Mouse (Mus musculus): ENCODE measurements around the gene Gm3278.
"Not testable (repeated sequence)": the region's sequence is repeated elsewhere in the genome, so short reads cannot be mapped to it uniquely, and the experiment has no call there.

The Gm3278 gene

GRCm38 (mm10) chr14:4892116-4892515 lies at the start of gene Gm3278:
Gene Gm3278 (plus strand): TSS chr14:4892416.
- DNase-seq (ENCODE audit: low read depth): not testable (repeated sequence)

- not testable (repeated sequence) for DNase-seq (ENCODE audit: low read depth)
Measured at GRCm38 (mm10) chr14:4855299-4855980, 36.8 kb upstream of the Gm3278 start, which contains the start of gene Gm3264. Gene Gm3264 (plus strand): TSS chr14:4855576.
